Mouse (Mus musculus) adrenal gland, adult (tissue): Measurements from ENCODE around the gene Golph3.

Source experiments
- DNase-seq, 2 experiments: peaks; one replicate each; pipeline ENCODE4 v3.0.0; 2022 to 2023; ENCODE audit warnings: low spot score in 1 of 2; ENCODE audit not compliant: inconsistent age in 2 of 2

Golph3 gene

DNA sequence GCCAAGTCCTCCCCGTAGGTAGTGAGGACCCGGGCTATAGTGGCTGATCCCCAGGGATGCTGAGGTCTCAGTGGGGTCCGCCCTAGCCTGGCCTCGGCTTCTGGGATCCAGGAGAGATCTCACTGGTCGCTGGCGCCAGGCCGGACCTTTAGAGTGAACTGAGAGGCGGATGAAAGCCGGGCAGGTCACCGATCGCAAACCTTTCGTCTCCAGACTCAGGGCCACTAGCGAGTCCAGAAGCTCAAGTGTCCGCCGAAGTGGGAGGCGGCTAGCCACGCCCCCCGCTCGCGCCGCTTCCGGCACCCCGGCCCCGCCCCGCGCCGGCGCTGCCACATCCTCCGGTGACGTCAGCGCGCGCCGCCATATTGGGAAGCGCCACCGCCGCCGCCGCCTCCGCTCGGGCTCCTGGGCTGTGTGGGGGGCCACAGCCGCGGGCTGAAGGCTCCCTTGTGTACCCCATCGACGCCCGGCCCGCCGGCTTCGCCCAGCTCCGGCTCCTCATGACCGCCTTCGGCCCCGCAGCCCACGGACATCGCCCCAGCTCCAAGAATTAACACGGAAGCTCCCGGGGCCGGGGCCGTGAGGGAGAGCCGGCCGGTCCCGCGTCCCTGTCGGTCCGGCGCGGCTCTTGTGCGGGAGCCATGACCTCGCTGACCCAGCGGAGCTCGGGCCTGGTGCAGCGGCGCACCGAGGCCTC, at the start of gene Golph3:
Gene Golph3, plus strand, starts transcription at position 360 of the 697 bp plus-strand sequence.
- peak; percentile 97 to 99 for DNase-seq

DNA sequence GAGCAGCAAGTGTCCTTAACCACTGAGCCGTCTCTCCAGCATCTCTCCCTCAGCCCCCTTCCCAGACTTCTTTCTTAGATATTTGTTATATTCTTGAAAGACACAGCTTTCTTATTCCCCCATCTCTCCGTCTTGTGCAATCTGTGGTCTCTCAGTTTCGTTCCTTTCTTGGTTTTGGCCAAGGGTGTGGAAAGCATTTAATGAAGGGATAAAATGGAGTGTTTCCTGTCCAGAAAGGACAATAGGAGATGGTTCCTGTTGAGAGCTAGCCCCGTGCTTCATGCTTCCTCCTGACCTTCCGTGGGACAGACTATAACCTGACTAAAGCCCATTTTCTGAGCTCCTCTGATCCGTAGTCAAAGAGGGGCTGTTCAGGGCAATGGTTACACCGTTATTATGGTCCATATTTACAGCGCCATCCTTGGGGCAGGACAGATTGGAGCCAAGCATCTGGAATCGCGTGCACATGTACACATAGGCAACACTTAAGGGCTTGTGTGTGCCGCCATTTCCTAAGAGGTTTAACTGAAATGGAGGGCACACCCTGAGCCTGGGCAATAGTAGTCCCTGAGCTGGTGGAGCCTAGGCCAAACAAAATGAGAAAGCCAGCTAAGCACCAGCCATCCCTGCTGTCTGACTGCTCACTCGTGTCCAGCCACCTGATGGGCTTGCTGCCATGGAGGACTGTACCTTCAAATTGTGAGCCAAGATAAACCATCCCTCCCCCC, 47.8 kb upstream of the Golph3 start:
- DNase-seq, result no peak

DNA sequence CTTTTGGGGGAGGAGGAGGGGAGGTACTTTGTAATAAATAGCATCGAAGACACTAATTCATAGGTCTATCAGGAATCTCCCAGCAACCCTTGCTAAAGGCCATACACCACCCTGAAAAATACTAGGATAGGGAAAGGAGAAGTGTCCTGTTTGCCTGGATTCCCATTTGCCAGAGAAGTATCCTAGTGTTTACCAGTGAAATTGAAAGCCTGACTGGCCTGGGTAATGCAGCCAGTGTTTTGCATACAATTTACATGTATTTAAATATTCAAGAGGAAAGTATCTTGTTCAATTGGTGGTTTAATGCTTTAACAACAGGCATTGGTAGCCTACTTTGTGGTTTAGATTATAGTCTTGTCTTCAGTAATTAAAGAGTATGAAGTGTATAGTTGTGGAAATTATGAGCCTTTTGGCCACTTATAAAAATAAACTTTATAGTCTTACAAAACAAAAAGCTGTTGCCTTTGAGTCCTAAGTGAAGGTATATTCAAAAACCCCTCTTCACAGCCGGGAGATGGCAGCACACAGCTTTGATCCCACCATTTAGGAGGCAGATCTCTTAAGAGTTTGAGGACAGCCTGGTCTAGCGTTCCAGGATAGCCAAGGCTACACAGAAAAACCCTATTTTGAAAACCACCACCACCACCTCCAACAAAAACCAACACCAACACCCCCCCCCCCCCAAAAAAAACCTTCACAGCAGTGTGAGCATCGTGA, 47.0 kb upstream of the Golph3 start:
- no peak for DNase-seq

DNA sequence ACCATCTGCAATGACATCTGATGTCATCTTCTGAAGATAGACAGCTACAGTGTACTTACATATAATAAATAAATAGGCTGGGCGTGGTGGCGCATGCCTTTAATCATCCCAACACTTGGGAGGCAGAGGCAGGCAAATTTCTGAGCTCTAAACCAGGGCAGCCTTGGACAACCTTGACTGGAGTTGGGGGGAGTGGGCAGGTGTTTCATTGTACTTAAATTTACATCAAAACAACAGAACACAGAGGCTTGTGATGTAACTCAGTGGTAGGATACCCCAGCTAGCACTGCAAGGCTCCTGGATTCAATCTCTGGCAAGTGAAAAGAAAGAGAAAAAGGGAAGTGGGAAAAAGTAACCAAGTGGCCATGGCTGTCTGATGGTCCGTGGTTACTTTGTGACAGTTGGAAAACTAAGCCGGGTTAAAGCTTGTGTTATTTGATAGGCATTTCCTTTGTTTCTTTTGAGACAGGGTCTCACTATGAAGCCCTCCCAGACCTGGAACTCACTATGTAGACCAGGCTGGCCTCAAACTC, 46.1 kb upstream of the Golph3 start:
- no peak for DNase-seq

DNA sequence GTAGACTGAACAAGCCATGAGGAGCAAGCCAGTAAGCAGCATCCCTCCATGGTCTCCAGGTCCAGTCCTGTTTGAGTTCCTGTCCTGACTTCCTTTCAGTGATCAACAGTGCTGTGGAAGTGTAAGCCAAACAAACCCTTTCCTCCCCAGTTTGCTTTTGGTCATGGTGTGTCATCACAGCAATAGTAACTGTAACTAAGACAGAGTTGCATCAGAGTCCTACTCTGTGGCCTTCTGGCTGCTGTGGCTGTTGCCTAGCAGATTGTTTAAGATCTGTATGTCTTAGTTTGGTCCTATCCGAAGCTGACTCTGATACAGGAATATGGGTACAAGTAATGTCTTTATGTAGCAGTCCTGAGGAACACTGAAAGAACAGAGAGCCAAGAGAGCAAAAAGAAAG, 41.4 kb upstream of the Golph3 start:
- peak in 1 of 2 experiments; percentile 51 for DNase-seq

DNA sequence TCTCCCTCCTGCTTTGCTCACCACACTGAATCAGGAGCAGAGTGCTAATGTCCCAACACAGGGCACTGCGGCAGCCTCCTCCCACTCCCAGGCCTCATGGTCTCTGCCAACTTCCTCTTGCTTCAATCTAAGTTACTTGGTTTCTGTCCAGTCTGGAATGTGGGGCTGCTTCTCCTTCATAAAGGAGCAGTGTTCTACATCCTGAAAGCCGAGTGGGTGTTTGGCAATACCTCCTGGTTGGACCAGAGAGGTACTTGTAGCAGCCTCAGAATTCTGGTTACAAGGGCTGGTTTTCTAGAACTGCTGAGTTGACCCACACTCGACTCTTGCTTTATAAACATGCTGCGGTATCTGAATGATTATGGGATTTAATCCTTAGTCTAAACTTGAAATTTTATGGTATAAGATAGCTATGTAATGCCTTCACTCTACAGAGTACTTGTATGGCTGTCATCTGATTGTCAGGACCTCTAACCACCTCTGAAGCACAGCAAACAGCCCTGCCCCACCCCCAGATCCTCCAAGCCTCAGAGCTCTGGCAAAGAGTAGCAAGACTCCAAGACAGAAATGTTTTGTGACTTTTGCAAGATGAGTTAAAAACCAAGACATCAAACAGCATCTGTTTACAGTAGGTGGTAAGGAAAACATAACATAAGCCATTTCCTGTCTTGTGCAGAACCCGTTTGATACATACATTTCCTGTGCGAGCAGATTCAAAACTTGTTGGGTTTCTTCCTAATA, 36.3 kb upstream of the Golph3 start:
- DNase-seq, result no peak

DNA sequence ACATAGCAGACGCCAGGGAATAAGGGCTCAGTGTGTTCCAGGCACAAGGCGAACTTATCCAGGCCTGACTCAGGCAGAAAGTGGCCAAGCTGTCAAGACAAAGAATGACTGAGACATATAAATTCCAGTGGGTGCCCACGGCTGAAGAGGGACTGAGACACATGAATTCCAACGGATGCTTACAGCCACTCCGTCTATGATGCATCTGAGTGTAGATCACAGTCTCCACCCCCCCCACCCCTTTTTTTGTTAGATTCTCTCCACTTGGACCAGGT, 35.8 kb upstream of the Golph3 start:
- no peak for DNase-seq

DNA sequence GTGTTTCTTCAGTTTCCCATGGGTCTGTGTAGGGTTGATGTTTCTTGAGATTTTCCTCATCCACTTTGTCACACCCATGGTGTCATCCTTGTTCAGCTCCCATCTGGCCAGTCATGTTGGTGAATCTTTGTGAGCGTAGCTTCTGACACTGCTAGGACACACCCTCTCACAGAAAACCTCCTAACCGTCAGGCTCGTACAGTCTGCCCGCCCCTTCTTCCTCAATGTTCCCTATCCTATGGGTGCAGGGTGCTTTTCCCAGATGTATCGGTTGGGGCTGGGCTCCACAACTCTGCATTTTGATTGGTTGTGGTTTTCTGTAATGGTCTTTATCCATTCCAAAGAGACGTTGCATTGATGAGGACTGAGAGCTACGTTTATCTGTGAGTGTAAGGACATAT, 30.9 kb upstream of the Golph3 start:
- no peak for DNase-seq

DNA sequence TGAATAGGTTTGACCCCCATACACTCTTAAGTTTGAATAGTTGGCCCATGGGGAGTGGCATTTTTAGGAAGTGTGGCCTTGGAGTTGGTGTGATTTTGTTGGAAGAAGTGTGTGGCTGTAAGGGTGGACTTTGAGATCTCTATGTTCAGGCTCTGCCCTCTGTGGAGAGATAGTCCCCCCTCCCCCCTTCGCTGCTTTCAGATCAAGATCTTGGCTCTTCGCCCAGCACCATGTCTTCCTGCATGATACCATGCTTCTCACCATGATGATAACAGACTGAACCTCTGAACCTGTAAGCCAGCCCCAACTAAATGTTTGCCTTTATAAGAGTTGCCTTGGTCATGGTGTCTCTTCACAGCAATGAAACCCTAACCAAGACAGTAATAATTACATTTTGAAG, 29.5 kb upstream of the Golph3 start:
- DNase-seq, result no peak

DNA sequence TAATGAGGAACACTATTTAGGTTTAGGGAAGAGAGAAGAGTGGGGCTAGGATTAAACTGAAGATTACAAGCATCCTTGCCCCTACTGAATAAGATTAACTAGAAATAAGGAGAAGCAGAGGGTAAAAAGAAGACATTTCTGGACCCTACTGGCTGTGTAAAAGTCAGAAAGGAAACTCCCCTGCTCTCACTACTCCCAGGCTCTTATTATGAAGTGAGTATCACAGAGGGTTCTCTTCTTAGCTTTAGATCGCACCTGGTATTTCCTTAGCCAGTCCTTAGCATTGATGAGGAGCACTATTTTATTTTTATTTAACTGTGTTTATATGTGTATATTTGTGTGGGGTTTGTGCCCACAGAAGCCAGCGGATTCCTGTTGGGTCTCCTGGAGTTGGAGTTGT, 25.0 kb upstream of the Golph3 start:
- no peak for DNase-seq

DNA sequence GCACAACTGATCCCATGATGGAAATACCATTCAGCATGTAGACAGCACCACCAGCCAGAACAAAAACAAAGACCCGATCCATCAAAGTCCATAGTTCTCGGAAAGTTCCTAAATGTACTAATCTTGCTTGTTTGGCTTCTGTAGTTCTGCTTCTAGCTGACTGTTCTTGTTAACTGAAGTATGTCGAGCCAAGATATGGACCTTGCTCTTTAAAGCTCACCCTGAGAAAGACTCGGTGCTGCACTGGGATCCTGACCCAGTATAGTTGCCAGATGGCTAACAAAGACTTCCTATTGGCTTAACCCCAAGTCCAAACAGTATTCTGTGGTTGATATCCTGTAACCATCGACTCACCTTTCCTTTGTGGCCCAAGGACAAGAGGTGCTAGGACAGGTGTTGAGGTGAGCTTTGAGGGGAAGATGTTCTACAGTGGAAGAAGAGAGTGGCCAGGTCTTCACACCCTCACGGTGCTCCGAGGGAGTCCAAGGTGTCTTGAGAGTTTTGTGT, 23.0 kb upstream of the Golph3 start:
- DNase-seq, result peak in 1 of 2 experiments; percentile 51

DNA sequence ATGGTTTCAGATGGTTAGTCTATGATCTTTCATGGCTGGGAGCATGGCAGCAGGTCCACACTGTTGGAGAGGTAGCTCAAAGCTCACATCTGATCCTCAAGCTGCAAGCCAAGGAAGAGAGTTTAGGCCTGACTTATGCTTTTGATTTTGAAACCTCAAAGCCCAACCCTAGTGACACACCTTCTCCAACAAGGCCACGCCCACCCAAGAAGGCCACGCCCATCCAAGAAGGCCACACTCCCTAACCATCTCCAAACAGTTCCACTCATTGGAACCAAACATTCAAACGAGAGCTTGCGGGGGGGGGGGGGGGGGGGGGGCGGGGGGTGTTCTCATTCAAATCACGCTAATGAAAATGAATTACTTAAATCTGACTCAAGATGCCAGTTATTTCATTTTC, 19.5 kb upstream of the Golph3 start:
- no peak for DNase-seq

DNA sequence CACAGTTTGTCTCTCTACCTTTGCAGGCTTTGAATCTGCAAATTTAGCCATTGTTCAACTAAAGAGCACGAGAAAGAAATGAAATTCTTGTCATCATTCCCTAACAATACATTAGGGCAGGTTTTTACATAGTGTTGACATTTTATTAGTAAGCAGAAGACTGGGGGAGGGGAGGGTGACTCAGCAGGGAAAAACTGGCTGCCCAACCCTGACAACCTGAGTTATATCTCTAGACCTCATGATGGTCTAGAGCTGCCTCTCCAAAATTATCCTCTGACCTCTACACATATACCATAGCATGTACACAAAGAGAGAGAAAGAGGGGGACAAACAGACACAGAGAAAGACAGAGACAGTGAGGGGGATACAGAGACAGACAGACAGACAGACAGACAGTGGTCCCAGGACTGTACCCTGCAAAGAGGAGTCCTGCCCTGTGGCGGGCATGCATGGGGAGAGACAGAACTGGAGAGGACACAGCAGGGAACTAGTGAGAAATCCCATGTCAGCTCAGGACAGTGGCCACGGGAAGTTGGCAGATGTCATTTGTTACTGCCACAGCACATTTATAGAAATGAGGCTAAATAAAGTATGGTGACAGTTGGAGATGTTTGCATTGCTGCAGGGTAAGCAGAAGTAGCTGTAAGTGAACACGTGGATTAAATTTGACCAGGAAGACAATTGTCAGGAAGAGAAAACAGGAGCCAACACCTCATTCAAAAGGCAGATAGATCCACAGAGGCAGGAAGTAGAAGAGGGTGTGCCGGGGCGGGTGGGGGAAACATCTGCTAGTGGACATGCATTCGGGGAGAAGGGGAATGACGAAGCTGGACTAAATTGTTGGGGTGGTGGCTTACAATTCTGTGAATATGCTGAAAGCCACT, 14.8 kb upstream of the Golph3 start:
- no peak for DNase-seq

DNA sequence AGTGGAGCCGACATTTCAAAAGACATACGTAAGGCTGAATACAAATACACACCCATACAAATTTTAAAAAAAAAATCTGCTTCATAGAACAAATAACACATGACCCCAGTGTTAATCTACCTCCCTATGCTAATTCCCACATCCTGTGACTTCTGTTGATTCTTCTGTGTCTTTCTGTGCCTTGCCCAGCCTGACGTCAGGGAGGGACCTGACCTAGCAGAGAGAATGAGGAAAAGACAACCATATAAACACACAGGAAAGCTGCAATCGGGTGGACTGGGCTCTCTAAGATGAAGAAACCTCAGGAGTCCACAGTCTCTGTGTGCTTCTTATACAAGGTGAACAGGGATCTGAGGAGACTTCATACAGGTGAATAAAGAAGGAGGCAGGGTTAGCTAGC, 14.1 kb upstream of the Golph3 start:
- DNase-seq, result no peak

DNA sequence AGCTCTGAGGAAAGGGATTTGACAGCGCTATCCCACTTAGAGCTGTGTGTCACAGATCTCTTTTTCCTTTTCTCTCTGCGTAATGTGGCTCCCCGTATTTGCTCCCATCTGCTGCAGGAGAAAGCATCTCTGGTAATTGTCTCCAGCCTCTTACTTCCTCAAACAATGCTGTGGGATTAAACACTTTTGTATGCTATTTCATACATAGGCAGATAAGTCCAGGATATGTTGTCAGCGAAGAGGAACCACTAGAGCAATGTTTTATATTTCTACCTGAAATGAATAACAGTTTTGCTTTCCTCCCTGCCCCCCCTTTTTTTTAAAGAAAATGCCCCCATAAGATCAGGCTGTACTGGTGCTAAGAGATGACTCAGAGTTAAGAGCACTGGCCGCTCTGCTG, 12.7 kb upstream of the Golph3 start:
- DNase-seq, result no peak

DNA sequence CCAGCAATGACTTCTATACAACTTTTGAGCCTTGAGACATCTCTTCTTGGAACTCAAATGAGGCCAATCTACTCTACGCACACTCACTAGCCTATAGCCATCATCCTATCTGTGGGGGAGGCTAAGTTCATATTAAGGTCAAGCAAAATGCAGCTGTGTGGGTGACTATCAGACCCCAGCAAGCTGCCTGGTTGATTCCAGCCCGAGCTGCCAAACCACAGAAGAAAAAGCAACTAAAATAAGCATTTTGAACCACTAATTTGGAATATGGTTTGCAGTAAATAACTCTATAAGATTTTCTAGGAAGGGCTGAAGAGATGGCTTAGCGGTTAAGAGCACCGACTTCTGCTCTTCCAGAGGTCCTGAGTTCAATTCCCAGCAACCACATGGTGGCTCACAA, 10.6 kb upstream of the Golph3 start:
- DNase-seq, result no peak

DNA sequence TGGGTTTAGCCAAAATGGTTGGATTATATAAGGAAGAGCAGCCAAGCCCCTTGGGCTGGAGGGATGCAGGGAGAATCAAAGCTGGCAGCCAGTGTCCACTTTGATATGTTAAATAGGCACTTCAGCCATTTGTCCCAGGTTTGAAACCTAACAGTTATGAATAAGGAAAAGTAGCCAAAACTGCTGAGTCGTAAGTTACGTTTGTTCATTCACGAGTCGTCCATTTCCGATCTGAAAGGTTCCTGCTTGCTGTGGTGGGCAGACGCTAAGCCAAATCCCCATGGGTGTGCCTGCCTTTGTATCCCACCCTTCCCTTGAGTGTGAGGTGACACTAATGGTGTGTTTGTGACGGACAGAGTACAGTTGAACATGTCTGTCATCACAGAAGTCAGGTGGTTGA, 9.8 kb upstream of the Golph3 start:
- DNase-seq, result no peak

DNA sequence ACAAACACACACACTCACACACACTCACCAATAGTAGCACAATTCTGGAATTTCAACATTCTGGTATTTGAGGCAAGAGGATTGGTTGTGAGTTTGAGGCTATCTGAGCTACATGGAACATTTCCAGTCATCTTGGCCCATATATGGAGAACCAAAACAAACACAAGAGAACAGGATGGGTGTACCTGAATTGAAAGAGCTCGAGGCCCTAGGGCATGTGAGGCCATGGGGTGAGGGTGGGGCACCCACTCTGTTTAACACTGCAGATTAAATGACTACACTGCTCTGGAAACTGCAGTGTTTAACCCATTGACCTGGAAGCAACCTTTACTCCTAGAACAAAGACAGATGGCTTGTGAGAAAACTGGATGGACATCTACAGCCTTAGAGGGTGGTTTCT, 8.0 kb upstream of the Golph3 start:
- DNase-seq, result no peak

DNA sequence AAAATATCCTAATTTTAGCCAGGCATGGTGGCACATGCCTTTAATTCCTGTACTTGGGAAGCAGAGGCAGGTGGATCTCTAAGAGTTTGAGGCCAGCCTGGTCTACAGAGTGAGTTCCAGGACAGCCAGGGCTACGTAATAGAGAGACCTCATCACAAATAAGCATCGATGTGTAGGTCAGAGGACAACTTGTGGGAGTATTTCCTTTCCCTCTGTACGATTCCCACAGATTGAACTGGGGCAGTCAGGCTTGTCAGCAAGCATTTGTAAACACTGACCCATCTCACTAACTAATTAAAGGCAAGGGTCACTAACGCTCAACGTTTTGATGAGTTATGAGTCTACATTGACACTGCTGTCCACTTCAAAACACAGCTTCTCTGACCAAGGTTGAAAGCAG, 6.7 kb upstream of the Golph3 start:
- DNase-seq, result no peak

DNA sequence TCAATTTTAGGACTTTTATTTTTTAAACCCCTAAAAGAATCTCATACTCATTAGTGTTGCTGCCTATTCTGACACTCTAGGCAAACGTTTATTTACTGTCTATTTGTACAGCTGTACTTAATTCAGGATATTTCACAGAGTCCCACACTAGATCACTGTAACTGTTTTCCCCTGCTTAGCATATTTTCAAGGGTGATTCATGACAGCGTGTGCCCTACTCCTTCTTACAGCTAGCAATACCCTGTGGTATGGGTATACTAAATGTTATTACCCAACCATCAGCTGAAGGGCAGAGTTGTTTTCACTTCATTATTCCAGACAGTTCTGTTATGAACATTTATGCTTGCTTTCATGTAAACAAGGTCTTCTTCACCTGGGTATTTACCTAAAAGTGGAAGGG, 5.3 kb upstream of the Golph3 start:
- DNase-seq, result no peak
